Mouse (Mus musculus): ENCODE measurements around the gene Csnk1g2.
"Not testable (repeated sequence)": the region's sequence is repeated elsewhere in the genome, so short reads cannot be mapped to it uniquely, and the experiment has no call there.

Csnk1g2 gene

GRCm38 (mm10) chr10:80602698-80603325 is 19.8 kb upstream of the Csnk1g2 start, which contains the start of the genes Scamp4 and Adat3:
Gene Scamp4, plus strand, starts transcription at chr10:80602872.
Gene Adat3, plus strand, starts transcription at chr10:80602880.
- peak; percentile 96 for DNase-seq

GRCm38 (mm10) chr10:80603364-80603763 is 19.3 kb upstream of the Csnk1g2 start:
- DNase-seq, result no peak

- DNase-seq, result no peak
Measured at GRCm38 (mm10) chr10:80604001-80604509, 18.6 kb upstream of the Csnk1g2 start.

- no peak for DNase-seq
Measured at GRCm38 (mm10) chr10:80604988-80605387, 17.6 kb upstream of the Csnk1g2 start.

DNA sequence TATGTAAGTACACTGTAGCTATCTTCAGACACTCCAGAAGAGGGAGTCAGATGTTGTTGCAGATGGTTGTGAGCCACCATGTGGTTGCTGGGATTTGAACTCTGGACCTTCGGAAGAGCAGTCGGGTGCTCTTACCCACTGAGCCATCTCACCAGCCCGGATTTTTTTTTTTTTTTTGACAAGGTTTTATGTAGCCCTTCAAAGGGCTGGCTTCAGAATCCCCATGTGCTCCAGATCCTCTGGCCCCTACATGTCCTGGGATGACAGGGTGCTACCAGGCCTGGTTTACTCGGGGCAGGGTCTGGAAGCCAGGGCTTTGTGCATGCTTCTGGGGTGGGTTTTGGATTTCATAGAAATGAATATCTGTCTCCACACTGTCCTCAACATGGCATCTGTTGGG is 16.9 kb upstream of the Csnk1g2 start, which contains the start of gene Gm49322:
Gene Gm49322, plus strand, starts transcription at position 301 of the 400 bp plus-strand sequence.
- not testable (repeated sequence) for DNase-seq

DNA sequence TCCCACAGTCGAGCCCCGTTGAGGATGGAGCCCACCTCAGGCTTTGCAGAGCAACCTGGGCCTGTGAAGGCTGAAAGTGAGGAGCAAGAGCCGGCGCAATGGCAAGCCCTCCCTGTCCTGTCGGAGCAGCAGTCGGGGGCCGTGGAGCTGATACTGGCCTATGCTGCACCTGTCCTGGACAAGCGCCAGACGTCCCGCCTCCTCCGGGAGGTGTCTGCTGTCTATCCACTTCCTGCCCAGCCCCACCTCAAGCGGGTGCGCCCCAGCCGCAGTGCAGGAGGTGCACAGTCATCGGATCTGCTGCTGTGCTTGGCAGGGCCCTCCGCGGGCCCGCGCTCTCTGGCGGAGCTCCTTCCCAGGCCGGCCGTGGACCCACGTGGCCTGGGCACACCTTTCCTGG is 16.3 kb upstream of the Csnk1g2 start:
- DNase-seq, result no peak

DNA sequence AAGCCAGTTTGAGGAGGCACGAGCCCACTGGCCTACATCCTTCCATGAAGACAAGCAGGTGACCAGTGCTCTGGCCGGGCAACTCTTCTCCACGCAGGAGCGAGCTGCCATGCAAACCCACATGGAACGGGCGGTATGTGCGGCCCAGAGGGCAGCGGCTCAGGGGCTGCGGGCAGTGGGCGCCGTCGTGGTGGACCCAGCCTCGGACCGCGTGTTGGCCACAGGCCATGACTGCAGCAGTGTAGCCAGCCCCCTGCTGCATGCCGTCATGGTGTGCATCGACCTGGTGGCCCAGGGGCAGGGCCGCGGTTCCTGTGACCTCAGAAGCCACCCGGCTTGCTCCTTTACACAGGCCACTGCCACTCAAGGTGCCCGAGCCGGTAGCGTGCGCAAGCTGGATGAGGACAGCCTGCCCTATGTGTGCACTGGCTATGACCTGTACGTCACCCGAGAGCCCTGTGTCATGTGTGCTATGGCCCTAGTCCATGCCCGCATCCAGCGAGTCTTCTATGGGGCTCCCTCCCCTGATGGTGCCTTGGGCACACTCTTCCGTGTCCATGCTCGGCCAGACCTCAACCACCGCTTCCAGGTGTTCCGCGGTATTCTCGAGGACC is 15.8 kb upstream of the Csnk1g2 start:
- DNase-seq, result no peak

- no peak for DNase-seq
Measured at GRCm38 (mm10) chr10:80608435-80608834, 14.2 kb upstream of the Csnk1g2 start.

GRCm38 (mm10) chr10:80609269-80609924 is 13.2 kb upstream of the Csnk1g2 start:
- DNase-seq, result no peak

DNA sequence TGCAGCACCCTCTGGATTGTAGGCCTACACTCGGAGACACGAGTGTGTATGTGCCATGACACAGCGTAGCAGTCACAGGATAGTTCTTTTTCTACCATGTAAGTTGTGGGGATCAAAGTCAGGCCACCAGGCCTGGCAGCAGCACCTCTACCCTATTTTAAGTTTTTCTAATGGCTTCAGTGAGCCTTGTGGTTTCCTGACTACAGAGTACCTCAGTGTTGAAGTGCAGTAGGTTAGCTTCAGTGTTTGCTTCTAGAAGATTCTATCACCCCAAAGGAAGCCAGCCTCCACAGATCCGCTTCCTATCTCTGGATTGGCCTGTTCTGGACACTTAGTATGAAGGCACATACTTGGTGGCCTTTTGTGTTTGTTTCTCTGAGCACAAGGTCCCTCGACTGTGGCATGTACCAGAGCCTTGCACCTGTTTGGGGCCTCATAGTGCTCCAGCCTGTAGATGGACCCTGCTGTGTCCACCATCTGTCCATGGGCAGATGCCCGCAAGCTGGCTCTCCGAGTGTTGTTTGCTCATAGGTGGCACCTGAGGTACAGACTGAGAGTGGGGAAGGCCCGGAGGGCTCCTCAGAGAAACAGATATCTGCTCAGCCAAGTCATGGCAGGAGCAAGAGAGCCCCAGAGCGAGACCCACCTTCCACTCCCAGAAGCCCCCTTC is 12.4 kb upstream of the Csnk1g2 start:
- no peak for DNase-seq

GRCm38 (mm10) chr10:80611024-80611423 is 11.6 kb upstream of the Csnk1g2 start:
- DNase-seq, result peak; percentile 70

DNA sequence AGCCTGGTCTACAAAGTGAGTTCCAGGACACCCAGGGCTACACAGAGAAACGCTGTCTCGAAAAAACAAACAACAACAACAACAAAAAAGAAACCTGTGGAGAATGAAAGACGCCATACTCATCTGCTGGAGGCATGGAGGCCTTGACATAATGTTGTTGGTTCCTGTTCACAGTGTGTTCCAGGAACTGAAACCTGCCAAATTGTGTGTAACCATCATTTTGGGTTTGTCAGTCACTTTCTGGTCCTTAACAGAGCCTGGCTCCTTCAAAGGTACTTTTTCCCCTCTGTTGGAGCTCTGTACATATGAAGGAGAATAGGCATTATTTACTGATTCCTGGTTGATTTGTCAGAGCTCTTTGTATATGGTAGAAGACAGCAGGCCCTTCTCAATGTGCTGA is 10.7 kb upstream of the Csnk1g2 start:
- DNase-seq, result no peak

- no peak for DNase-seq
Measured at GRCm38 (mm10) chr10:80613821-80614220, 8.8 kb upstream of the Csnk1g2 start.

DNA sequence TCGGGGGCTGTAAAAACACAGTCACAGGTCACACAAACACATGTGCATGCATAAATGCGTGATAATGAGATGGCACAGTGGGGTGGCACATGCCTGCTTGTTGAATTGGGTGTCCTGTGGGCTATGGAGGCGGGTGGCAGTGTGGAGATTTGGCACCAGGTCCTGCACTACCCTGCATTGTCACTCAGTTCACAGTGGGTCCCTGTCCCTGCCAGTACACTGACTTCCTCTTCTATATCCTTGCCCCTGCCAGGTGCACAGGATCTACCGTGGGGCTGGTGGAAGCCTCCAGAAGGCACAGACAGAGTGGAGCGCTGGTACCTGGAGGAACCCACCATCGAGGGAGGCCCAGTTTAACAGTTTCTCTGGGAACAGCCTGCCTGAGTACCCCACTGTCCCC is 8.3 kb upstream of the Csnk1g2 start:
- no peak for DNase-seq

DNA sequence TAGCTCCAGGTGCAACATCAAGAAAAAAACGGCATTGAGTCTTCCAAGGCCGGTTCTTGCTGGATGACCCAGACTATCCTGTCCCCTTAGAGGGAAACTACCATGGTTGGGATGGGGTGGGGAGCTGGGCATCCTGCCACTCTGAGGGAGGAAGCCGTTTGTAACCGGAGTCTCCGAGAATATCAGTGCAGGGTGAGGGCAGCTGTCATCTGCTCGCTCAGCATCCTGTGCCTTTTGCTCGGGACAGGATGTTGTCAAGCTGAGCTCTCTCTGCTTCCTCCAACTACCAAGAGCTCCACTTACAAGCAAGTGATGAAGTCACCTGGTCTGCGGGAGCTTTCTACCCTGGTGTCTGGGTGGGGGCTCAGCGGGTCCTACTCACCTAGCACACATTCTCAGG is 4.5 kb upstream of the Csnk1g2 start:
- peak; percentile 79 for DNase-seq

GRCm38 (mm10) chr10:80619465-80620244 is 3.0 kb upstream of the Csnk1g2 start:
- no peak for DNase-seq

DNA sequence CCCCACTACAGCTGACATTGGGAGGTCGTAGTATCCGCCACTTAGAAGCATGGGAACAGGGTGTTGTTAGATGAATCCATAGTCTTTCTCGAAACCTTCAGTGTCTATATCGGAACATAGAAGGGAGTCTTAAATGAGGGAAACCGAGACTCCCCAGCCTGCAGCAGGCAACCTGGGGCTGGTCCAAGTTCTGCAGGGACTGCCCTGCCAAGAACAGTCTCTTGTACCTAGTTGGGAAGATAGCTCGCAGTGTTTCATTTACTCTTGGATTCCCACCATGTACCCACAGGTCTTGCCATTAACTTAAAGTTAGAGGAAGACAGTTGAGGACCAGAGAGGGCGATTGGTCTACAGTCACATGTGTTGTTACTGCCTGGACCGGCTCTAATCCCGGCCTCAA is 2.3 kb upstream of the Csnk1g2 start:
- no peak for DNase-seq

DNA sequence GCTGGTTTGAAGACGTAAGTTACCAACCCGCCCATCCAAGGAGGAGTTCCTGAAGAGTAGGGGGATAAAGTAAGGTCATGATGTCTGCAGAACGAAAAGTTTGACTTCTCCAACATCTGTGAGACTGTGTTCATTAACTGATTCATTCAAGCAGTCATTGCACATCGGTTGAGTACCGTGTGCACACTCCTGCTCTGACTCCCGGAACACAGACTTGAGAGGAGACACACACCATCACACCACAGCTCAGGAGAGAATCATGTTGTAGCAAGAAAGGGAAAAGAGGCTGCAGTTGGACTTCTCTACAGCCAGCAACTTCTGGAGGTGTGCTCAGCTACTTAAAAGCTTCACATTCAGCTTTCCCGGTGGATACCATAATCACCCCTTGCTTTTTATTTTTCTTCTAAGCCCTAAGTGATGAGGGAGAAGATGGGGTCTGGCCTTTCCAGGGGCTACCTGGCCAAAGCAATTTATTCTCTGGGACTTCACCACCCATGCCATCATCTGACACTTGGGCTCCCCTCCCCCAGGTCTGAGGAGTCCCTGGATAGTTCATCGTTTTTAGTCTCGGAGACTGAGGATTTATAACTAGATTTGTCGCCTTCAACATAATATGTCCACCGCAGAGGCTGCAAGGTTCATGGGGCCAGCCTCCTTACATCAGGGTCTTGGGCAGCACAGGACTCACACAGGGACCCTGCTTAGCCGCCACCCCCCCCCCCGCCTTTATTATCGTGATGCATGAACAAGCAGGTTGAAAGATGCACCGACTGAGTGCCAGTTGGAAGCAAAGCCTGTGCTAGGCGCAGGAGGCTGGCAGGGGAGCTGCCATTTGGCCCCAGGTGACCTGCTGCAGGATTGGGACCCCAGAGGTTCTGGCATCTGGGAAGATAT is 1.6 kb upstream of the Csnk1g2 start:
- DNase-seq, result no peak

- DNase-seq, result no peak
Measured at GRCm38 (mm10) chr10:80621690-80621939, 1.0 kb upstream of the Csnk1g2 start.

DNA sequence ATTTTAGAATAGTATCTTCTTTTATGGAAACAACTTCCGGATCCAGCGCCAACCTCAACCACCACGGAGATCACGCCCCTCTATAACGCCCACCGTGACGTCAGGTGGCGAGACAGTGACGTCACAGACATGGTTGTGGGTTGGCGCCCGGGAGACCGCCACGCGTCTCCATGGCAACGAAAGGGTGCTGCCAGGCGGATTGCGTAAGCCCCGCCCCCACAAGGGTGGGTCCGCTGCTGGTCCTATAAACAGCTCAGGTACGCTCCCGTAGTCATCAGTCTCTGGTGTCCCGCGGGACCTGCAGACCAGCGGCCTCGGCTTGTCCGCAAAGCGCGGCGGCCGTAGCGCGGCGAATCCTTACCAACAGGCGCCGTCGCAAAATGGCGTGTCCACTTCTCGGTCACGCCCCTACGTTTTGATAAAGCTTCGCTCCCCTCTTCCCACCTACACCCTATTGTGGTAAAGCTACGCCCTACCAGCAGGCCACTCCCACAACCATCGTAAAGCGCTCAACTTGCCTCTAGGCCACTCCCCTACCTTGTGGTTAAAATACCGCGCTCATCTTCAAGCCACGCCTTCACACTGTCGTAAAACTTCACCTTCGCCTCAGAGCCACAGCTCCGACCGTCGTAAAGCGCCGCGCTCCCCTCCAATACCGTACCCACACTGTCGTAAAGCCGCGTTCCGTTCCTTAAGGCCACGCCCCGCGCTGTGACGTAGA is 538 bp upstream of the Csnk1g2 start:
- DNase-seq, result peak; percentile 100

Data from kidney, postnatal 14 days (tissue).